Mouse (Mus musculus): Measurements from ENCODE around the gene Gucy1b2. TPM values are rescaled to one million over a fixed set of nuclear protein-coding genes. Genes with fewer than 3 reads are reported as not detected.

The Gucy1b2 gene
- polyA plus RNA-seq (2015; fragmentation: Illumina TruSeq; extraction: RNeasy Lipid Tissue Mini Kit (QIAGEN cat#74804); ENCODE audit: low read depth, low replicate concordance), result 0.27 TPM

GRCm38 (mm10) chr14:62456239-62456747, at the start of gene Gucy1b2:
TSS of gene Gucy1b2 (minus strand) at chr14:62456289.

Other genes starting within 250 kb of the Gucy1b2 start
- gene Rnaseh2b, start 163.7 kb downstream of the Gucy1b2 start, polyA plus RNA-seq (2015; fragmentation: Illumina TruSeq; extraction: RNeasy Lipid Tissue Mini Kit (QIAGEN cat#74804); ENCODE audit: low read depth, low replicate concordance), result 21.9 TPM
- 14.7 TPM for gene Dleu7, start 163.2 kb downstream of the Gucy1b2 start, polyA plus RNA-seq (2015; fragmentation: Illumina TruSeq; extraction: RNeasy Lipid Tissue Mini Kit (QIAGEN cat#74804); ENCODE audit: low read depth, low replicate concordance)
- 19.2 TPM for gene Fam124a, start 99.4 kb upstream of the Gucy1b2 start, polyA plus RNA-seq (2015; fragmentation: Illumina TruSeq; extraction: RNeasy Lipid Tissue Mini Kit (QIAGEN cat#74804); ENCODE audit: low read depth, low replicate concordance)
- not detected for gene Gm4131, start 110.6 kb upstream of the Gucy1b2 start, polyA plus RNA-seq (2015; fragmentation: Illumina TruSeq; extraction: RNeasy Lipid Tissue Mini Kit (QIAGEN cat#74804); ENCODE audit: low read depth, low replicate concordance)
- not detected for gene Serpine3, start 207.4 kb upstream of the Gucy1b2 start, polyA plus RNA-seq (2015; fragmentation: Illumina TruSeq; extraction: RNeasy Lipid Tissue Mini Kit (QIAGEN cat#74804); ENCODE audit: low read depth, low replicate concordance)

Measured in brain, adult 10 weeks (tissue).